Mouse (Mus musculus) kidney, embryonic 15.5 days (tissue): ENCODE results near the gene Nhs. TPM values are rescaled to one million over a fixed set of nuclear protein-coding genes. Genes with fewer than 3 reads are reported as not detected.

Experiments used
- ATAC-seq: fragments of 200-750 bp; cut with Nextera tagmentation; replicated peaks from 2 replicates; pipeline ENCODE4 v1.8.0; 2017; ENCODE audit warnings: moderate TSS enrichment; ENCODE audit not compliant: low FRiP score
- H3K27ac ChIP-seq: fragments of 300-500 bp; sonication (generic); 2 replicates; pipeline ENCODE4 v1.5.1; 2015; ENCODE audit warnings: mild to moderate bottlenecking, inconsistent platforms
- H3K27me3 ChIP-seq: fragments of 300-500 bp; sonication (generic); 2 replicates; pipeline ENCODE4 v1.6.1; 2015; ENCODE audit warnings: inconsistent platforms
- H3K36me3 ChIP-seq: fragments of 300-500 bp; sonication (generic); 2 replicates; pipeline ENCODE4 v1.6.1; 2015; ENCODE audit warnings: inconsistent platforms
- H3K4me1 ChIP-seq: fragments of 300-500 bp; sonication (generic); 2 replicates; pipeline ENCODE4 v1.6.1; 2015; ENCODE audit warnings: inconsistent platforms
- H3K4me2 ChIP-seq: fragments of 300-500 bp; sonication (generic); 2 replicates; pipeline ENCODE4 v1.6.1; 2015; ENCODE audit warnings: moderate library complexity, mild to moderate bottlenecking, inconsistent platforms
- H3K4me3 ChIP-seq: fragments of 300-500 bp; sonication (generic); replicated peaks from 2 replicates; pipeline ENCODE4 v1.5.1; 2015; ENCODE audit warnings: mild to moderate bottlenecking, inconsistent platforms
- H3K9ac ChIP-seq: fragments of 300-500 bp; sonication (generic); 2 replicates; pipeline ENCODE4 v1.6.1; 2015; ENCODE audit warnings: mild to moderate bottlenecking, inconsistent platforms
- H3K9me3 ChIP-seq: fragments of 300-500 bp; sonication (generic); replicated peaks from 2 replicates; pipeline ENCODE4 v1.6.1; 2016; ENCODE audit warnings: inconsistent platforms
- WGBS: fragments of 180-500 bp; shearing (Covaris S2); methylation state at CpG from one replicate; pipeline ENCODE4 v1.1.7; 2015; ENCODE audit warnings: mixed read lengths; 5-methylcytosine and 5-hydroxymethylcytosine counted together
- polyA plus RNA-seq: library from polyadenylated mRNA; unstranded; fragments of >200 nt; fragmentation: Nextera tagmentation; extraction: Ambion mirVana; gene quantifications from 2 replicates; pipeline ENCODE4 v1.2.1, GENCODE M21; 2015

Nhs gene
- polyA plus RNA-seq, 1 experiment from 2014 or later: 3.1 TPM

DNA sequence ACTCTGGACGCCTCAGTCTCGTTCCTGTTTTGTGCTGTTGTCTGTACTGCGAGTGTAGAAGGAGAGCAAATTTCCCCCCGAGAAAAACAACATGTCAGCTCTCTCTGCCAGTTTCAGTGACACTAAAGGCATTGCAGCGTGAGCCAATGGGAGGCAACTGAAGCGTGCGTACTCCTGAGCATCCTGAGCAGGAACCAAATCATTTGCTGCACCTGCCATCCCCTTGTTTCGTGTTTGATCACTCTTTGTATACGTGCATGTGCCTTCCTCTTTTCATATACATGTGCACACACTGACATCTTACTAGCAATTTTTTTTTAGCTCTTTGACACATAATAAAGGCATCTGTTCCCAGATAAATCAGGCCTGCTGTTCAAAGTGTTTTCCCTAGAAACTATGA lies 142.1 kb downstream of the Nhs start:
- H3K9ac ChIP-seq: no peak overlapping the region
- WGBS: 58% methylated on average over 9 of the region's 9 CpGs
- peaks cover 5% of the 10 kb centered on the region; the same call in 1 of the 2 replicates for H3K4me1 ChIP-seq
- H3K4me2 ChIP-seq: no peak overlapping the region
- H3K9me3 ChIP-seq: no peaks in the 10 kb centered on the region
- H3K27ac ChIP-seq: no peak overlapping the region
- ATAC-seq: no peak
- peaks cover 72% of the 10 kb centered on the region for H3K27me3 ChIP-seq
- no peak overlapping the region for H3K4me3 ChIP-seq
- no peaks in the 10 kb centered on the region for H3K36me3 ChIP-seq

DNA sequence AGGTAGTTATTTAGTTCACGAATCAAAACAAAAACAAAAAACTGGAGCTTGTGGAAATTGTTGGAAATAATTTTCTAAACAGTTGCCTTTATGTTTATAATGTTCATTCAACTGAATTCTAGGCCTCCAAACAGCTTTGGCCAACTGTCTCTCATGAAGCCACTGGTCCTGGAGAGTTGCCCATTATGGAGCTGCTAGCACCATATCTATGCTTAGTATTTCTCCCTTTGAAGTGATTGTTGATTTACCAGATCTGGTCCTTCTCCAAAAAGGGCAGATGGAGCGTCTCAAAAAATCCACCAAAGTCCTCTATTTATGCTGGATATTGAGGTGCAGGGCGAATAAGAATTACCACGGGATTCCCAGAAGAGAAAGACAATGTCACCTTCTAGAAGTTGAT lies 147.0 kb downstream of the Nhs start:
- H3K9ac ChIP-seq: no peak overlapping the region
- H3K9me3 ChIP-seq: no peaks in the 10 kb centered on the region
- H3K27ac ChIP-seq: no peak overlapping the region
- H3K36me3 ChIP-seq: no peaks in the 10 kb centered on the region
- ATAC-seq: no peak
- peaks cover 5% of the 10 kb centered on the region; the same call in 1 of the 2 replicates for H3K4me1 ChIP-seq
- no peak overlapping the region for H3K4me3 ChIP-seq
- WGBS: 82% methylated on average over 4 of the region's 4 CpGs
- no peak overlapping the region for H3K4me2 ChIP-seq
- peaks cover 71% of the 10 kb centered on the region for H3K27me3 ChIP-seq

DNA sequence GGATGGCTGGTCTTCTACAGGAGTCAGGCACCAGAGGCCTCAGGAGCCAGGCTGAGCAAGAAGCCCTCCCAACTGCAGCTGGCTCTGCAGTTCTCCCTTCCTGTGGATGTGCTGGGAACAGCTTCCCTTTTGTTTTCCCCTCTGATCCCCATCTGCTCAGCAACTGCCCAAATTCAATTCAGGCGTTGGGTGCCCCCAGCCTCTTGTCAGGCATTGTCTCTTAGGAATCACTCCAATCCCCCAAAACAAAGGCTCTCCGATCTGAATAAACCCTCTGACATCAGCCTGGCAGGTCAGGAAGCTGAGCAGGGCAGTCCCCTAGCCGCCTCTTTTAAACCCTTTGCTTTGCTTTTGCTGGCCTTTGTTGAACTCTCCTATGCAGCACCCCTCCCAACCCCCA lies 149.7 kb downstream of the Nhs start:
- no peaks in the 10 kb centered on the region for H3K36me3 ChIP-seq
- H3K27ac ChIP-seq: no peak overlapping the region
- H3K9me3 ChIP-seq: no peaks in the 10 kb centered on the region
- H3K4me2 ChIP-seq: no peak overlapping the region
- H3K27me3 ChIP-seq: peaks cover 69% of the 10 kb centered on the region
- H3K4me3 ChIP-seq: no peak overlapping the region
- WGBS: 52% methylated on average over 3 of the region's 3 CpGs
- ATAC-seq: no peak
- H3K9ac ChIP-seq: no peak overlapping the region
- no peaks in the 10 kb centered on the region for H3K4me1 ChIP-seq

DNA sequence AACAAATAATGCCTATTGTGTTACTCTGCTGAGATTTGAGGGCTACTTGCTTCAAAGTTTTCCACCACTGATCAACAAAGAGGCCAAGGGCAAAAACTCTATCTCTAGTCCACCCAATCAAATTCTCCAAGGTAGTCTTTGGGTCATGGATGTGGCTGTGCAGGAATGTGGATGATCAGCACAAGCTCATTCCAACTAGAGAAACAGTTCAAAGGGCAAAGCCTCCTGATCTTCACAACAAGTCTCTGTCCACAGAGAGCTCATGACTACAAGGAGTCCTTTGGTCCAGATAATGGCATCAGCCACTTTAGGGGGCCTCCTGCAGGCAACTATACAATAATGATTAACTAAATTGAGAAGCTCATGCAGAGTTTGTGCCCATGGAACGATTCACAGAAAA lies 155.7 kb downstream of the Nhs start:
- no peak overlapping the region for H3K9ac ChIP-seq
- no peak overlapping the region for H3K4me2 ChIP-seq
- no peaks in the 10 kb centered on the region for H3K36me3 ChIP-seq
- H3K4me3 ChIP-seq: no peak overlapping the region
- H3K27me3 ChIP-seq: peaks cover 71% of the 10 kb centered on the region
- no peak overlapping the region for H3K27ac ChIP-seq
- WGBS: 55% methylated on average over 1 of the region's 1 CpGs
- no peaks in the 10 kb centered on the region for H3K4me1 ChIP-seq
- no peaks in the 10 kb centered on the region for H3K9me3 ChIP-seq
- peak; percentile 60 for ATAC-seq

DNA sequence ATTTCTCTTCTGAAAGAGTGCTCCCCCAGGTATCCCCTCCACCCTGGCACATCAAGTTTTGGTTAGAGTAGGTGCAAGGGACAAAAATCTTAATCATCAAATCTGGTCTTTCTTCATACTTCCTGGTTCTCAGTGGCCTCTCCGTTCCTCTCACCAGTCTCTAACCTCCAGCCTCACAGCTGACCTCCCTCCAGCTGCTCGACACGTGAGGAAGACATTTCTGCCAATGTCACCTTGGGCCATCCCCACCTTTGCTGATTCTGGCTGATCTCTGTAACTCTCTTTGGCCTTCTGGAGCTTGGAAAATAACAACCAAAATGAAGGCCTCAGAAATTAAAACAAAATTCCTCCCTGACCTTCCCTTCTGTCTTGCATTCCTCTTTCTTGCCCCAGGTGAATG lies 160.7 kb downstream of the Nhs start:
- no peak overlapping the region for H3K9ac ChIP-seq
- no peak overlapping the region for H3K4me3 ChIP-seq
- no peak overlapping the region for H3K4me2 ChIP-seq
- H3K27me3 ChIP-seq: peaks cover 65% of the 10 kb centered on the region
- no peak overlapping the region for H3K27ac ChIP-seq
- ATAC-seq: no peak
- 82% methylated on average over 3 of the region's 3 CpGs for WGBS
- H3K36me3 ChIP-seq: no peaks in the 10 kb centered on the region
- H3K4me1 ChIP-seq: peaks cover 7% of the 10 kb centered on the region; the same call in 1 of the 2 replicates
- no peaks in the 10 kb centered on the region for H3K9me3 ChIP-seq

DNA sequence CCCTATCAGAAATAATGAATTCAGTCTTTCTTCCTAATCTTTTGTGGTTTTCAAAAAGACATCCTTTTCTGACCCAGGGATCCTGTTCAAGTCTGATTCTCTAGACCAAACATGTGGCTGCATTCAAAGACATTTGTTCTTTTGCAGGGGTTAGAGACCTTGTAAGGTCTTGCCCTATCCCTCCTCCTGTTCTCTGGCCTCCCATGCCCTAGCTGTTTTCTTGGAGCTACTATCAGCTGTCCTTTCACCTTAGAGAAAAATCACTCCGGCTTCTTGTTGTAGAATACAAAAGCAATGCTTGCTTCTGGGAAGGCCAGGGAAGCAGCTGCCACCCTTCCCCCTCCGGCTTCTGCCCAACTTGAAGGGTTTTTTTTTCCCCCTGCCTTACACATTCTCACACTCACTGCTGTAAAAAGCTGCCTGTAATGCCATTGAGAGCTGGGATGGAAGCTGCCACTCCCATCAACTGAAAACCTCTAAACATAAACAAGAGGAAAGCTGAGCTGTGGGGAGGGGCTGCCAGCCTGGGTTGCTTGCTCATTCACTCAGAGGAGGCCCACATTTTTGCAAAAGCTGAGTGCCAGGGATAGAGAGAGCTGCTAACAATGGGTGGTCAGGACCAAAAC lies 162.2 kb downstream of the Nhs start:
- Histone ChIP-seq H3K4me1 (peaks cover 7% of the 10 kb centered on the region; the same call in 1 of the 2 replicates), H3K4me2 (no peak overlapping the region), H3K9ac (no peak overlapping the region), H3K36me3 (no peaks in the 10 kb centered on the region), H3K9me3 (no peaks in the 10 kb centered on the region), H3K4me3 (no peak overlapping the region), H3K27me3 (peaks cover 62% of the 10 kb centered on the region), H3K27ac (peak overlapping the region; percentile 45)
- 42% methylated on average over 2 of the region's 2 CpGs for WGBS
- no peak for ATAC-seq

DNA sequence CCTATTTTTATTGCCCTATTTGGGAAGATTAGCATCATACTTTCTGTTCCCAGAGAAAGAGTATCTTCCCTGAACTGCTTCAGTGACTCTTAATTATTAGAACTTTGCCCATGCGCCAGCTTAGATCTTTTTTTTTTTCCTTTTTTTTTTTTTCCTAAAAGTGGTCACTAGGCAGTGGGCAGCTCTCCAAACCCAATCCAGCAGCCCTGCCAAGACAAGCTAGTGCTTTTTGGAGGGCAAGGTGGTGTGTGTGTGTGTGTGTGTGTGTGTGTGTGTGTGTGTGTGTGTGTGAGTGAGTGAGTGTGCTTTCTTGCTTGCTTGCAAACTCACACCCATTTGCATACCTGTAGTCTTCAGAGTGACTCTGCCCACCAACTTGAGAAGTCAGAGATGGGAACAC lies 169.4 kb downstream of the Nhs start:
- Histone ChIP-seq H3K36me3 (no peaks in the 10 kb centered on the region), H3K27me3 (peaks cover 66% of the 10 kb centered on the region), H3K9me3 (no peaks in the 10 kb centered on the region), H3K4me3 (no peak overlapping the region), H3K9ac (no peak overlapping the region), H3K27ac (no peak overlapping the region), H3K4me2 (no peak overlapping the region), H3K4me1 (0 out of 2 replicates have a peak, but pooled peaks cover under 1% of the 10 kb centered on the region)
- no peak for ATAC-seq
- 76% methylated on average over 1 of the region's 1 CpGs for WGBS

DNA sequence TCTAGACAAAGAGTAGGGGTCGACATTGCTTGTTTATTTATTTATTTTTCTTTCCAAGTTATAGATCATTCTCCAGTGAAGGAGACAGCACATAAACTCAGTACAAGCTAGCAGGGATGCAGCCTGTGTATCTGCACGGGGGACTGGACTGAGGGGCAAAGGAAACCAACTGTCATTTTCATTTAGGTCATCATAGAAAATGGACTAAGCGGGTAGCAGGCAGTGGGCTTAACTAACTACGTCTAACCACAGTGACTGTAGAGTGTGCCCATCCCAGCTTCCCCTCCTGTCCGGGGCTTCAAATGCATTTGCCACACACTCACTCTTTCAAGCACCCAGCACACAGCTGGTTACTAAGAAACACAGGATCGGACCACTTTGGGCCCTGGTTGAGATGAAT lies 174.6 kb downstream of the Nhs start:
- peaks cover 56% of the 10 kb centered on the region for H3K27me3 ChIP-seq
- no peaks in the 10 kb centered on the region for H3K36me3 ChIP-seq
- no peak overlapping the region for H3K4me2 ChIP-seq
- H3K9ac ChIP-seq: no peak overlapping the region
- WGBS: 54% methylated on average over 6 of the region's 6 CpGs
- 0 out of 2 replicates have a peak, but pooled peaks cover 5% of the 10 kb centered on the region for H3K4me1 ChIP-seq
- no peak overlapping the region for H3K27ac ChIP-seq
- H3K4me3 ChIP-seq: no peak overlapping the region
- no peak for ATAC-seq
- H3K9me3 ChIP-seq: no peaks in the 10 kb centered on the region

DNA sequence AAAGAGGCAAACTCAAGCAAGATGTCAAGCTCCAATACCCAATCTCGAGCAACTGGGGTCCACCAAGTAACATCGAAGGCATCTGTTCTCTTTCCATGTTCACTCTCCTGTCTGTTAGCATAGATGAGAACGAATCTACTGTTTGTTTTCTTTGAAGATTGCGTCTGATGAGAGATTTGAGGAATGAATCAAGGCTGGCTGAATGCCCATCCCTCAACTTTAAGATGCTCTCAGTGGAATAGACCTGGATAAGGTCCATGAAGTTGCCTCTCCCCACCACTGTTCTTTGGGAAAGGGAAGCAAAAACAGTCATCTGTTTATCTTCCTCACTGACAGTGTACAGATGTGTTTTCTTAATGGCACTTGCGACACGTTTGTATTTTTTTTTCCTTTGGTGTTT lies 178.1 kb downstream of the Nhs start:
- Histone ChIP-seq H3K9ac (no peak overlapping the region), H3K9me3 (no peaks in the 10 kb centered on the region), H3K4me2 (no peak overlapping the region), H3K27me3 (peaks cover 49% of the 10 kb centered on the region), H3K4me3 (no peak overlapping the region), H3K27ac (no peak overlapping the region), H3K4me1 (peaks cover 15% of the 10 kb centered on the region), H3K36me3 (no peaks in the 10 kb centered on the region)
- WGBS: 44% methylated on average over 6 of the region's 6 CpGs
- no peak for ATAC-seq

DNA sequence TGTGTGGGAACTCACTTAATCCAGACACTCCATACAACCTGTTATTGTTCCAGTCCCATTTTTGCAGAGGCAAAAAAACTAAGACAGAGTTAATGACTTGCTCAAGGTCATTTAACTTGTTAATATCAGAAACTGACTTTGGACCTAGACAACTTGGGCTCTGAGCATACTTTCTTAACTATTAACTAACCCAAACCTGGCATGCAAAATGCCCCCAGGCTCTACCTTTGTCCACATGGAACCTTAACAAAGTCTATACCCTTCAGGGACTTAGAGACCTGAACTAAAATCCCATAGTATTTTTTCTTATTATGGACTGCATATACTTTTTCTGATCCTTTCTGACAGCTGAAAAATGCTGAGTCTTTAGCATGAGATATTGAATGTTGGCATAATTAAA lies 179.6 kb downstream of the Nhs start:
- no peak for ATAC-seq
- no peak overlapping the region for H3K9ac ChIP-seq
- H3K9me3 ChIP-seq: no peaks in the 10 kb centered on the region
- no peak overlapping the region for H3K27ac ChIP-seq
- no peak overlapping the region for H3K4me2 ChIP-seq
- no peak overlapping the region for H3K4me3 ChIP-seq
- H3K27me3 ChIP-seq: peaks cover 49% of the 10 kb centered on the region
- H3K4me1 ChIP-seq: peaks cover 13% of the 10 kb centered on the region
- H3K36me3 ChIP-seq: no peaks in the 10 kb centered on the region

DNA sequence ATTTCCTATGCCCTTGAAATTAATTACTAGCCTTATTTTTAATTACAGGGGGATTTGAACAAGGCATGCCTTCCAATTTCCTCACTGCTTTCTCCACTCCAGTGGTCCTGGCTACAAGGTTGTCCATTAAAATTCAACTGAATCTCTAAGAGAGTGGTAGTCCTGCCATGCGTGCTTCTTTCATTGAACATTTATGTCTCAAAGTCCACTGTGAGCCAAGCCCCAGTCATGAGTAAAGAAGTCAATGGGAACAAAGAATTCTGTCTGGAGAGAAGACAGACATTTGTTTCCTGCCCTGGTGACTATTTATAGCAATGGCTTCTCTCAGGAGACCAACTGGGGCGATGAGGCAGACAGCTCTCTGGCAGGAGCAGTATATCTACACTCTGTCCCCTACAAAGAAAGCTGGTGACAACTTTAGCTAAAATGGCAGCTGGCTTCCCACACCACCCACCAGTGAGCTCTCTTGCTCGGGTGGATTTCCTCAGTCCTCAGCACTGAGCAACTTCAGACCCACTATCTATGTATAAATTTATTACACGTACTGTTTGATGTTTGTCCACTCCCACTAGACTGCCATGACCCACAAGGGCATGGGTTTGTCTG lies 182.2 kb downstream of the Nhs start:
- Histone ChIP-seq H3K4me1 (peaks cover 15% of the 10 kb centered on the region), H3K4me2 (no peak overlapping the region), H3K4me3 (no peak overlapping the region), H3K27me3 (peaks cover 51% of the 10 kb centered on the region), H3K36me3 (no peaks in the 10 kb centered on the region), H3K9me3 (no peaks in the 10 kb centered on the region), H3K27ac (peak overlapping the region; percentile 37; the same call in 1 of the 2 replicates), H3K9ac (no peak overlapping the region)
- ATAC-seq: peak; percentile 62; the same call in 1 of the 2 replicates
- 43% methylated on average over 4 of the region's 4 CpGs for WGBS

DNA sequence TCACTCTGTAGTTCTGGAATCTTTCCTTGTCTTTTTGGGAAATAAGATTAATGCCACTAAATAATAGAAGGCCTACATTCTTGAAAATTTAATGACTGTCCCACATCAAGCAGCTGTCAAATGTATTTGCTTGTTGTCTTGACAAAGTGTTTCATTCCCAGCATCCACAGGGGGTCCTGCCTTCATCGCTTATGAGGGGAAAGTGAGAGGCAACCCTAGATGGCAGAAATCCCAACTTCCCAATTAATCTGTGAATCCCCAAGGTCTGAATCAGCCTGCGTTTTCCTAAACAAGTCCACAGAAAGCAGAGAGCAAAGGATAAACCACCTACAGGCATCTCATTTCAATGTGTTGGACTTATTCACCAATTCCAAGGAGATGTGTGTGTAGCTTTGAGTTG lies 183.2 kb downstream of the Nhs start:
- no peak overlapping the region for H3K4me2 ChIP-seq
- H3K4me3 ChIP-seq: no peak overlapping the region
- H3K36me3 ChIP-seq: no peaks in the 10 kb centered on the region
- no peak overlapping the region for H3K9ac ChIP-seq
- H3K27ac ChIP-seq: no peak overlapping the region
- no peak for ATAC-seq
- no peaks in the 10 kb centered on the region for H3K9me3 ChIP-seq
- peaks cover 15% of the 10 kb centered on the region for H3K4me1 ChIP-seq
- WGBS: 78% methylated on average over 2 of the region's 2 CpGs
- peaks cover 57% of the 10 kb centered on the region for H3K27me3 ChIP-seq

DNA sequence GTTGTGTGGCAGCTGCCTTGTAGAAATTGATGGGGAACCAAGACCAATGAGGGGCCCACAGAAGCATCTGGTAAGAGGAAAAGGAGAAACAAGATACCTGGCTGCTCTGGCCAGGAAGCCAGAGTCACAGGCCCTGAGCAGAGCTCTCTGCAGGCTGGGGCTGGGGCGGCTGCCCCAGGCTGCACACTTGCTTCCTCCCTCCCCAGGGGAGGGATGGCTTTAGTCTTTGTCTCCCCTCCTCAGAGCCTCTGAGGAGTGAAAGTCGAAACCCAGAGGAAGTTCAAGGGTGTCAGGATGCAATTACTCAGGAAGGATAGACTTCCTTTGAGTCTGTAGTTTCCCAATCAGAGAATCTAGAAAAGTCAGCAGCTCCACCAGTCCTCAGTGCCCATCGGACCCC lies 186.0 kb downstream of the Nhs start:
- Histone ChIP-seq H3K4me2 (no peak overlapping the region), H3K27me3 (peaks cover 58% of the 10 kb centered on the region), H3K9me3 (no peaks in the 10 kb centered on the region), H3K4me1 (peaks cover 9% of the 10 kb centered on the region), H3K36me3 (no peaks in the 10 kb centered on the region), H3K27ac (0 out of 2 replicates have a peak overlapping the region, but pooled peaks have one; percentile 45), H3K4me3 (no peak overlapping the region), H3K9ac (no peak overlapping the region)
- ATAC-seq: peak; percentile 81
- WGBS: 32% methylated on average over 3 of the region's 3 CpGs
